Comparison of ENCODE assay signal across 8 mouse cellular contexts in the genomic region with DNA sequence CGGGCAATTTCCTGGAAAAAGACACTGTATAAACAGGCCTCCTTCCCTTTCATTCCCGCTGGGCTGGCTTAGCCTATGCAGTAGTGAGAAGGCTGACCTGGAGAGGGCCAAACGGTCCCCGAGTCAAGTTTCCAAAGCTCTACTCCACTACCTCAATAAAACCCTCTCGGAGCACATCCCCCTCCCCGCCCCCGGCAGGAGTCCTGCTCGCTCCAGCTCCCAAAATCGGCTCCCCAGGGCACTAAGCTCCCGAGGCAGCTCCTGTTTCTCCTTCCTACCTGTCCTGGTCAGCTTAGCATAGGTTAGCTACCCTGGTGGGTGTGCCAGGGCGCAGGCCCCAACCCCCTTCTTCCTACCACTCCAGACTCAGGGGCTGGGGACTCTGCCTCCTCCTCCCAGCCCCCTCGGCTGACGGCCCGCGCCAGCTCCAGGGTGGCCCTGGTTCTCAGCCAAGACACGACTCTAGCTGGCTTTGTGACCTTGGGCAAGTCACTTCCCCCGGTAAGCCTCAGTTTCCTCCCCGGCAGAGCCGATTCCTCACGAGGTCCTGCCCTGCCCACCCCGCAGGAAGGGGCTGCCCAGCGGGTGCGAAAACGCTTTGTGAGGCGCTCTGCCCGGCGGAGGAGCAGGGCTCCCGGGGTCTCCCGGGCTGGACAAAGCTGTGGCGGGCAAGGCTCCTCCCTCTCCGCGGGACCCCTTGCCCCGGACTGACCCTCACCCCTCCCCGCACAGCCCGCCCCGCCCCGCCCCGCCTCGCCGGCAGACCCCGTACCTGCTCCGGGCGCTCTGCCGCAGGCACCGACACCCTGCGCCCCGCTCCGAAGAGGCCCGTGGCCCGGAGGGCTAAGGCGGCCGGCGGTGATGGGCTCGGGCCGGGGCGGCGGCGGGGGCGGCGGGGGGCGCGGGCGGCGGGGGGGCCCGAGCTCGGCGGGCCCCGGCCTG. TPM values are rescaled to one million over a fixed set of nuclear protein-coding genes. Genes with fewer than 3 reads are reported as not detected.
A peak's percentile ranks its signal among the peaks of the same experiment; 100 is the strongest.
DNase-seq lines count a peak whose midpoint lies in the region; ATAC-seq lines count a peak whose summit lies in the region.

No protein-coding gene starts in this region.

- WGBS in hindbrain, embryonic 14.5 days, result under 1% methylated on average over 48 of the region's 68 CpGs

- DNase-seq in R1 (ENCODE audit: low read depth, low spot score), result peak; percentile 76
- DNase-seq in cerebellum, postnatal 10 days, result peak; percentile 78 to 81
- peak; percentile 28 for DNase-seq in gastrocnemius, adult 18-20 months (ENCODE audit: low spot score)
- peak; percentile 43 for DNase-seq in hindbrain, embryonic 14.5 days (ENCODE audit: low spot score)
- DNase-seq in layer of hippocampus, postnatal 36 days, result peak; percentile 34 to 41
- DNase-seq in right cerebral cortex, postnatal 4 days, result peak; percentile 49

- H3K4me2 ChIP-seq in hindbrain, embryonic 14.5 days (replicated peaks), result peak overlapping the region; percentile 87

- H3K9me3 ChIP-seq in hindbrain, embryonic 14.5 days (ENCODE audit: control insufficient read depth, low read length), result no peaks in the 10 kb centered on the region
- no peaks in the 10 kb centered on the region for H3K9me3 ChIP-seq in megakaryocyte, embryonic 14.5 days

- ATAC-seq in hindbrain, embryonic 14.5 days (ENCODE audit: low FRiP score), result peak; percentile 47
- ATAC-seq in activated CD4-positive, CD25-positive, alpha-beta regulatory T cell, adult 4 months, result no peak

- peaks cover 17% of the 10 kb centered on the region for H3K4me1 ChIP-seq in hindbrain, embryonic 14.5 days (replicated peaks; ENCODE audit: control insufficient read depth, insufficient read depth, low read length)
- peaks cover 32% of the 10 kb centered on the region for H3K4me1 ChIP-seq in megakaryocyte, embryonic 14.5 days

- peak overlapping the region; percentile 86 for H3K27ac ChIP-seq in hindbrain, embryonic 14.5 days

- peak overlapping the region; percentile 89 for H3K9ac ChIP-seq in hindbrain, embryonic 14.5 days

- H3K36me3 ChIP-seq in hindbrain, embryonic 14.5 days (replicated peaks; ENCODE audit: control insufficient read depth, insufficient read depth), result no peaks in the 10 kb centered on the region
- H3K36me3 ChIP-seq in megakaryocyte, embryonic 14.5 days (replicated peaks; ENCODE audit: low read length), result no peaks in the 10 kb centered on the region

- H3K27me3 ChIP-seq in hindbrain, embryonic 14.5 days (ENCODE audit: control insufficient read depth, insufficient read depth, low read length), result no peaks in the 10 kb centered on the region
- H3K27me3 ChIP-seq in megakaryocyte, embryonic 14.5 days (replicated peaks), result no peaks in the 10 kb centered on the region

- H3K4me3 ChIP-seq in hindbrain, embryonic 14.5 days (replicated peaks; ENCODE audit: low read length), result peak overlapping the region; percentile 82
- H3K4me3 ChIP-seq in megakaryocyte, embryonic 14.5 days (replicated peaks), result peak overlapping the region; percentile 98

RNA-seq across cellular contexts. Expression of a gene that starts 0.5 kb away (rescaled TPM):
- 10 to 100 TPM; 12.3 to 17.1 TPM for total RNA-seq in gastrocnemius, adult 18-20 months (2021)
- polyA plus RNA-seq in hindbrain, embryonic 14.5 days (2014; fragmentation: Nextera tagmentation; extraction: Ambion mirVana), result 46.6 and 48.2 TPM in 2 replicates
- 10 to 100 TPM; 50.2 to 52.8 TPM for total RNA-seq in layer of hippocampus, postnatal 36 days (2021)
- 1.5 and 5.3 TPM in 2 replicates for polyA plus RNA-seq in megakaryocyte, embryonic 14.5 days (2012; ENCODE audit: insufficient read depth, low replicate concordance)
- 10 to 100 TPM; 21.0 to 29.2 TPM for polyA plus RNA-seq in activated CD4-positive, CD25-positive, alpha-beta regulatory T cell, adult 4 months (2017; shearing (Covaris generic))

Comparison
In these comparisons a context has a peak if more than half of its experiments do, and no peak if none do; other contexts are left out.
1. DNase-seq: peak in every context shown above with its lines; median percentile 80 in cerebellum, postnatal 10 days; 76 in R1; 49 in right cerebral cortex, postnatal 4 days; 43 in hindbrain, embryonic 14.5 days; 38 in layer of hippocampus, postnatal 36 days; 28 in gastrocnemius, adult 18-20 months.